Mouse (Mus musculus) brain, embryonic 14.5 days (tissue): ENCODE results near the gene Mfsd4a.

ENCODE experiments used
- CTCF ChIP-seq: fragments of 200-500 bp; IDR thresholded peaks from 2 replicates; pipeline ENCODE4 v1.5.1; 2012; ENCODE audit warnings: inconsistent platforms, mild to moderate bottlenecking, moderate library complexity, borderline replicate concordance; ENCODE audit not compliant: insufficient read depth, insufficient read length; ENCODE audit errors: extremely low read depth
- POLR2A ChIP-seq: fragments of 200-500 bp; IDR thresholded peaks from 2 replicates; pipeline ENCODE4 v1.6.1; 2012; ENCODE audit warnings: mild to moderate bottlenecking, inconsistent platforms, borderline replicate concordance; ENCODE audit not compliant: poor library complexity, insufficient read depth, insufficient read length, severe bottlenecking; ENCODE audit errors: extremely low read depth

DNA sequence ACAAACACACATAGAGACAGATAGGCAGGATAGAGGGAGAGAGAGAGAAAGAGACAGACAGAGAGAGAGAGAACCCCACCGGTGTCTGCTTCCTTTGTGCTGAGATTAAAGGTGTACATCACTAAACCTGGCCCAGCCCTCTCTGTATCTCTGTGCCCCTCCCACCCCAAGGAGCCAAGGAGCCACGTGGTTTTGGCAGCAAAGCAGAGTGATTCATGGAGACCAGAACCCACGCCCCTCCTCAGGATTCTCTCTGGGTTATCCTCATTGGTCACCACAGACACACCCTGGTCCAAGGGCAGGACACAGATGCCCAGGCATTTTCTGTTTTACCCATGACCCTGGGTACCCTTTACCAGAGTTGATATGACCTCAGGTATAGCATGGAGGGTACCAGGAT is 45.2 kb upstream of the Mfsd4a start:
- no peak for TF ChIP-seq CTCF
- TF ChIP-seq POLR2A, result no peak
